Mouse (Mus musculus) liver, postnatal 0 days (tissue): ENCODE measurements around the gene Sidt1.

Source experiments
- CTCF ChIP-seq: sonication (generic); IDR thresholded peaks from 2 replicates; pipeline ENCODE4 v1.5.1; 2016; ENCODE audit warnings: antibody characterized with exemption, low read depth
- EP300 ChIP-seq: IDR thresholded peaks from 2 replicates; pipeline ENCODE4 v1.6.1; 2016; ENCODE audit warnings: antibody characterized with exemption, low read depth, mild to moderate bottlenecking

DNA sequence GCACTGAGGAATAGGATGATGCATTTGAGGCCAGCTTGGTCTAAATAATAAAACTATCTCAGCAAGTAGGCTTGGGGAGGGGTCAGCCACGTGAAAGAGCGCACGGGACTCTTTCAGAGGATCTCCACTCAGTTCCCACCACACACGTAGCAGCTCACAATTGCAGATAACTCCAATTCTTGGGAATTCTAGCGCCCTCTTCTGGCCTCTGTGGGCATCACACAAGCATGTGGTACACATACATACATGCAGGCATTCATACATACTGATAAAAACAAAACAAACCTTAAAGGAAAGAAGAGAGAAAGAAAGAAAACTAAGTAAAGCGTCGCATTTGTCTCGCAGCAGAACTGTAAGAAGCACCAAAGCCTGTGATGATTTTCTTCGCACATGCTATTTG is 2.3 kb downstream of the Sidt1 start:
- TF ChIP-seq CTCF, result peak; percentile 23; the same call in 1 of the 2 replicates
- TF ChIP-seq EP300, result no peak
